Mouse (Mus musculus): Measurements from ENCODE around the gene Farsa. TPM values are rescaled to one million over a fixed set of nuclear protein-coding genes. Genes with fewer than 3 reads are reported as not detected.

Farsa gene
- polyA plus RNA-seq, 1 experiment from 2014 or later = 102 TPM

DNA sequence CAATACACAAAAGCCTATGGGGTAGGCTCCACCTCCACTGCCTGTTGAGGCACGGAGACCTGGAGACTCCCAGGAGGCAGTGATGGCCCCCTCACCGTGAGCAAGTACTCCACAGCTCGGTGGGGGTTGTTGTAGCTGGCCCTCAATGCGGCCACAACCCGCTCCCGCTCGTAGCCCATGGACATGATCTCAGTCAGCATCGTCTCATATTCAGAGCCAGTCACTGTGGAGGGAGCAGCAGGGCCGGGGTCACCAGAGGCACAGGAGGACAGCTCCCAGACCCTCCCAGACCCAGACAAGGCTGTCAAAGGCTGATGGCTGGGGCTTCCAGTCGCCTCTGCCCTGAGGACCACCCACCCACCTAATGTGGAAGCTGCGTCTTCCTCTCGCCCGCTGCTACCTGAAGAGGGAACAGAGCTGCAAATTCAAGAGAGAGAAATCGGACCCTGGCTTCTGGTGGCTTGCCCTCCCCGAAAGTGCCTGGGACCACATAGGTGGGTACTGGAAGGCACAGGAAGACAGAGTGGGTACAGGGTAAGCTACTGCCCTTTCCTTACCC is 18.8 kb upstream of the Farsa start:
- H3K27me3 ChIP-seq = no peaks in the 10 kb centered on the region
- H3K27ac ChIP-seq (replicated peaks) = peak overlapping the region; percentile 65
- 77% methylated on average over 15 of the region's 15 CpGs for WGBS
- H3K4me1 ChIP-seq (replicated peaks) = peaks cover 66% of the 10 kb centered on the region
- H3K36me3 ChIP-seq = peaks cover 70% of the 10 kb centered on the region
- no peak overlapping the region for H3K4me3 ChIP-seq
- no peak overlapping the region for H3K4me2 ChIP-seq
- peak overlapping the region; percentile 38; the same call in 1 of the 2 replicates for H3K9ac ChIP-seq
- H3K9me3 ChIP-seq = no peaks in the 10 kb centered on the region
- no peak for ATAC-seq (ENCODE audit: low read depth)

DNA sequence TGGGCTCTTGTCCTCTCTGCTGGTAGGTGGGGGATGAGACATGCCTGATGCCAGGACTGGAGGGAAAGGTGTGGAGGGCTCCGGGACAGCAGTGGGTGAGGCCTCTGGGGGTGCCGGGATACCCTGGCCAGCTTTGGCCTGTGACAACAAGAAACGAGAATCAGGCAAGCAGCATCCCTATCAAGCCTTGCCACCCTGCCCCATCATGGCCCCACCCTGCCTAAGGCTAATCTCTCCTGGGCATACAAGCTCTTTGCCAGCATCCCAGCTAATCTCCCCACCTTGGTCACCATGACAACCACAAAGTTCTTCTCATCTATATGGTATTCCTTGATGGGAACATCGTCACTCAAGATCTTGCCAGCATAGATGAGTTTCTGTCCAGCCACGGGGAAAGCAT is 18.3 kb upstream of the Farsa start:
- Histone ChIP-seq H3K4me1 (replicated peaks) (peaks cover 66% of the 10 kb centered on the region), H3K27ac (replicated peaks) (0 out of 2 replicates have a peak overlapping the region, but pooled peaks have one; percentile 65), H3K9me3 (no peaks in the 10 kb centered on the region), H3K9ac (no peak overlapping the region), H3K36me3 (peaks cover 75% of the 10 kb centered on the region), H3K4me3 (no peak overlapping the region), H3K27me3 (no peaks in the 10 kb centered on the region), H3K4me2 (no peak overlapping the region)
- ATAC-seq (ENCODE audit: low read depth) = no peak
- WGBS = 87% methylated on average over 5 of the region's 5 CpGs

DNA sequence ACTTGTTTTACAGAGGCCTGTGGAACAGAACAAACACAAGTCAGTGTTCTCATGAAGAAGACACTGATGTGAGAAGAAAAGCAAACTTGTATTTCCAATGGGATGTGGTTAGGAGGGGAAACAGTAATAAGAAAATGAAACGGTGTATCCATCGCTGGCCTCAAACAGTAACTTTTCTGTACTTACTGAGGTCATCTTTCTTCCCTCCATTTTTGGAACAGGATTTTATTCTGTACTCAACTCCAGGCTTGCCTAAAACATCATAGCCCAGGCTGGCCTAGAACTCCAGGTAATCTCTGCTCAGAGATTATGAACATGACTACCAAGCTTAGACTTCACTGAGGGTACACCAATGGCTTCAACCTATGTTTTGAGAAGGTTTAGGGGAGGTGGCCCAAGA is 17.4 kb upstream of the Farsa start:
- Histone ChIP-seq H3K27ac (replicated peaks) (peak overlapping the region; percentile 89; the same call in 1 of the 2 replicates), H3K36me3 (peaks cover 76% of the 10 kb centered on the region), H3K4me3 (peak overlapping the region; percentile 88), H3K9ac (peak overlapping the region; percentile 95), H3K4me1 (replicated peaks) (peaks cover 66% of the 10 kb centered on the region), H3K9me3 (no peaks in the 10 kb centered on the region), H3K4me2 (peak overlapping the region; percentile 60), H3K27me3 (no peaks in the 10 kb centered on the region)
- ATAC-seq (ENCODE audit: low read depth) = no peak
- 92% methylated on average over 2 of the region's 2 CpGs for WGBS

DNA sequence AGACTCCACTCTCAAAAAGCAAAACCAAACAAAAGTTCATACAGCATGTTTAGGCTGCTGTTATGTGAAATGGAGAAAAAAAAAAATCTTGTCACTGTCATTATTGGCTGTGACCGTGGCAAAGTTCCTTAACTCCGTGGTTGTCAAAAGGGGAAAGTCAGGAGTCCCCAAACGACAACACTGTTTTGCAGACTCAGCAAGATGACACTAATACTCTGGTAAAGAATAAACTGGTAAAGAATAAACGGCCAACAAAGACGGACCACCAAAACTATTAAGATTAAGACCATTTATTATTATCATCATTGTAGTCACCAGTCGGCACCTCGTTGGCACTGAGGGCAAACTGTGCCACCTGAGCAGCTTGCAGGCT is 16.9 kb upstream of the Farsa start:
- Histone ChIP-seq H3K4me3 (peak overlapping the region; percentile 88), H3K27me3 (no peaks in the 10 kb centered on the region), H3K9ac (peak overlapping the region; percentile 95), H3K4me2 (peak overlapping the region; percentile 60), H3K27ac (replicated peaks) (peak overlapping the region; percentile 89), H3K36me3 (peaks cover 76% of the 10 kb centered on the region), H3K4me1 (replicated peaks) (peaks cover 66% of the 10 kb centered on the region), H3K9me3 (no peaks in the 10 kb centered on the region)
- no peak for ATAC-seq (ENCODE audit: low read depth)
- 4% methylated on average over 7 of the region's 7 CpGs for WGBS

DNA sequence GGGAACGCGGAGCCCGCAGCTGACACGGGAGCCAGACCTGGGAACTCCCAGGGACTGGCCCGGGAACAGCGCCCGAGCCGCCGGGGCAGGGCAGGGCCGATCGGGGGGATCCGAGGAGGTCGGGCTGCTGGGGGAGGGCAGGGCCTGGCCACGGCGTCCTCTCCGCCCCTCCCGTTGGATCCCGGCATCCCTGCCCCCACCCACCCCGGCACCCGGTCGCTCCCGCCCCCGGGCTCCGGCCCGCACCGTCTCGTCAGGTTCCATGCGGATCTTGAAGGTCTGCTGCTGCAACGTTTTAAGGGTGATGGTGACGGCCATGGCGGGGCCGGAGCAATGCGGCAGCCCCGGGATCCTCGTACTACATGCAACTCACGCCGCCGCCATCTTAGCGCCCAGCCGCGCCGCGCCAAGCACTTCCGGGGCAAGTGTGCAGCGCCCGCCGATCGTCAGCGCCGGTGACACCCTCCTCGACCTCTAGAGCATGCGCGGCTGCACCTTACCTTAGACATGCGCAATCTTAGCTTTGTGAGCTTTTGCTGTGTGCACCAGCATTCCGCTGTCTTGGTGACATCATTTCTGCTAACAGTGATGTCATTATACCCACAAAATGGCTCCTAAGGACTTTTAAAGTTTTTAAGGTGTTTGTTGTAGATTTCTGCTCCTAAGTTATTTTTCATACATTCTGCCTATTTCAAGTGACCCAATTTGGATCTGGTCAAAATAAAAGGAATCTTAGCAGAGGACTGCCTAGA is 16.4 kb upstream of the Farsa start, which contains the start of gene Rad23a:
Gene Rad23a (minus strand): TSS at position 418 of the 752 bp plus-strand sequence.
- Histone ChIP-seq H3K9ac (peak within 1 kb of the TSS; percentile 95), H3K36me3 (peaks cover 77% of the 10 kb centered on the region), H3K4me2 (peak within 1 kb of the TSS; percentile 60), H3K27me3 (no peaks in the 10 kb centered on the region), H3K9me3 (no peaks in the 10 kb centered on the region), H3K4me3 (peak within 1 kb of the TSS; percentile 88), H3K4me1 (replicated peaks) (peaks cover 66% of the 10 kb centered on the region), H3K27ac (replicated peaks) (peak within 1 kb of the TSS; percentile 89)
- under 1% methylated on average over 55 of the region's 55 CpGs for WGBS
- peak; percentile 96 for ATAC-seq (ENCODE audit: low read depth)

DNA sequence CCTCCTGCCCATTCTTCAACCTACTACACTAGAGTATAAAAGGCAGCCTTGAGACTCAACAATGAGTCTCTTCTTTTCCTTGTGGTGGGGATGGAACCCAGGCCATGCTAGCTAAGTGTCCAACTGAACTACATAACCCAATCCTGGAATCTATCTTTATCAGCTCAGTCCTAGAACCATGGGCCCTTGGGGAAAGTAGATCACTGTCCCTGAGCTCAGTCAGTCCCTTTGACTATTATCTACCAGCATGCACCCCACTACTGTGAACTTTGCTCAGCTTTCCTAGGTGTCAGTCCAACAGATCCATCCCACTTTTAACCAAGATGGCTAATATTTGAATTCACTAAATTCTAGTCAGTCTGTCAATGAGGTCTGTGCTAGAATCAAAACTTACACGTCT is 15.3 kb upstream of the Farsa start:
- H3K27ac ChIP-seq (replicated peaks) = 0 out of 2 replicates have a peak overlapping the region, but pooled peaks have one; percentile 89
- H3K4me3 ChIP-seq = no peak overlapping the region
- H3K27me3 ChIP-seq = no peaks in the 10 kb centered on the region
- no peaks in the 10 kb centered on the region for H3K9me3 ChIP-seq
- no peak overlapping the region for H3K9ac ChIP-seq
- peaks cover 57% of the 10 kb centered on the region for H3K4me1 ChIP-seq (replicated peaks)
- H3K4me2 ChIP-seq = no peak overlapping the region
- H3K36me3 ChIP-seq = peaks cover 67% of the 10 kb centered on the region
- ATAC-seq (ENCODE audit: low read depth) = no peak
- WGBS = 67% methylated on average over 1 of the region's 1 CpGs

DNA sequence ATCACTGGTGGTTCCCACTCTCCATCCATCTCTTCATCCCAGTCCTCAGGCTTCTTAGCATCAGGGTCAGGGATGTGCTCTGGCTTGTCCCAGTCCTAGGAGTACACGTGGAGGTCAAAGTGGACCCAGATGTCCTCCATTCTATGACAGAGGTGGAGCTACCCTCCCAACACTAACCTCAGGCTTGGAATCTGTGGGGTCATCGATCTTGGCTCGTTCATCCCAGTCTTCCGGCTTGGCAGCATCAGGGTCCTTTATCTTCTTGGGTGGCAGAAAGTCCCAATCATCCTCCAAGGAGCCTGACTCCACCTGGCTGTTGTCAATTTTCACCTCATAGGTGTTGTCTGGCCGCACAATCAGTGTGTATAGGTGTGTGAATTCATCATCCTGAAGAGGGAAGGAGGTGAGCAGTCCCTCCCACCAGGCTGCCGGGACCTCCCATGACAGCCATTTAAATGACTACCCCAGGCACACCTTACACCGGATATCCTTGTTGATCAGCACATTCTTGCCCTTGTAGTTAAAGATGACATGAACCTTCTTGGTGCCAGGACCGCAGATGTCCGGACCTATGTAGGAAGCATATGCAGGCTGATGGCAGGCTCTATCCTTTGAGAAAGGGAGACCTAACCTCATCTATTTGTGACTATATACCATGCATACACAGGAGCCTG is 12.3 kb upstream of the Farsa start:
- no peak for ATAC-seq (ENCODE audit: low read depth)
- Histone ChIP-seq H3K27ac (replicated peaks) (0 out of 2 replicates have a peak overlapping the region, but pooled peaks have one; percentile 4), H3K27me3 (no peaks in the 10 kb centered on the region), H3K9ac (peak overlapping the region; percentile 96), H3K36me3 (peaks cover 45% of the 10 kb centered on the region), H3K4me3 (peak overlapping the region; percentile 92), H3K9me3 (no peaks in the 10 kb centered on the region), H3K4me2 (peak overlapping the region; percentile 90), H3K4me1 (replicated peaks) (peaks cover 46% of the 10 kb centered on the region)
- WGBS = 89% methylated on average over 9 of the region's 9 CpGs

DNA sequence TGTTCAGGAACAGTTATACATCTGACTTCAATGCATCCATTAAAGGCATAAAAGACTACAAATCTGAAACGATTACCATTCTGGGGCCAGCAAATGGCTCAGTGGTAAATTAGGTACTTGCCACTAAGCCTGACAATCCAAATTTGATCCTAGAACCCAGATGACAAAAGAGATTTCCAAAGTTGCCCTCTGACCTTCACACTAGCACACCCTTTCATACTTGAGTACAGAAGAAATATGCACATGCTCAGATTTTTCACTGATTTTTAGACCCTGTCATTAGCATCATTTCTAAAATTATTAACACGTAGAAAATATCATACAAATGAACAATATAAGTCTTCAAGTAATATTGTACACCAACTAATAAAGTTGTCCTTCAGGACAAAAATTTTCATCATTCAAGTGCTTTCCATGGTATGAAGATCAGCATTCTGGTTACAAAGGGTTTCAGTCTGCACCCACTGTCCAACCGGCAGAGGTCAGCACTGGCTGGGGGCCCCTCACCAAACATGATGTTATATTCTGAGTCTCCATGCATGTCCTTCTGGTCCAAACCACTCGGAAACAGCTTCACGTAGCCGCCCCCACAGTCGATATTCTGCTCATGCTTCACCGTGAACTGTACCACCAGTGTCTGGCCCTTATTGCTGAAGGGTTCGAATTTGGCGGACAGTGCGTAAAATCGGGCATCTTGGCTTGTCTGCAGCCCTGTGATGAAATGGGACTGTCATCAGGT is 11.3 kb upstream of the Farsa start:
- no peaks in the 10 kb centered on the region for H3K27me3 ChIP-seq
- 18% methylated on average over 12 of the region's 12 CpGs for WGBS
- peaks cover 45% of the 10 kb centered on the region for H3K36me3 ChIP-seq
- peak overlapping the region; percentile 90 for H3K4me2 ChIP-seq
- peak overlapping the region; percentile 96 for H3K9ac ChIP-seq
- H3K9me3 ChIP-seq = no peaks in the 10 kb centered on the region
- peak overlapping the region; percentile 92 for H3K4me3 ChIP-seq
- H3K4me1 ChIP-seq (replicated peaks) = peaks cover 42% of the 10 kb centered on the region
- no peak for ATAC-seq (ENCODE audit: low read depth)
- H3K27ac ChIP-seq (replicated peaks) = peak overlapping the region; percentile 92

DNA sequence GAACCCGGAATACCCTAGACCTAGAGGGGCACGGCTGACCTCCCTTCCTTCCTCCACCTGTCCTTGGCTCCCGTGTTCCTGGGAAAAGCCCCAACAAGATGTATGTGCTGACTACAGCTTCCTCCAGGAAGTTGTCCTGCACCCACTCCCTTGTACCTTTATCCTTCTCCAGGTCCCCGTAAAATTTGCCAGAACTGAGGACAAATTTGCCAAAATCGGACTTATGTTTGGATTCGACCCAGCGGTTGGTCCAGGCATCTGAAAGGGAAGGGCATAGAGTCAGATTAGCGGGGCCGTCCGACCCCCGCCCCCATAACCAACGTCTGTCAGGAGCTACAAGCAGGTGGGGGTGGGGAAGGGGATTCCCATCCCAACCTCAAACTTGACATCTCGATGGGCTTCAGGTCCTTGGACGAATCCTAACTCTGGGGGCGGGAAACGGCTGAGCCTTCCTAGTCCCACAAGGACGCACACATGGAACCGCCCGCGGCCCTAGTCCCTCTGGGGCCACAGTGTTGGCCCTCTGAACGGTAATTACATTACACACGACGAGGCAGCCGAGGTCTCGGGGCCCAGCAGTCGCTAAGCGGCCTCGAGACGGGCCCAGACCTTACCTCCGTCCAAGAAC is 10.6 kb upstream of the Farsa start:
- peaks cover 42% of the 10 kb centered on the region for H3K4me1 ChIP-seq (replicated peaks)
- no peaks in the 10 kb centered on the region for H3K9me3 ChIP-seq
- no peaks in the 10 kb centered on the region for H3K27me3 ChIP-seq
- peak overlapping the region; percentile 96 for H3K9ac ChIP-seq
- peak overlapping the region; percentile 92 for H3K27ac ChIP-seq (replicated peaks)
- H3K4me3 ChIP-seq = peak overlapping the region; percentile 92
- peaks cover 42% of the 10 kb centered on the region for H3K36me3 ChIP-seq
- ATAC-seq (ENCODE audit: low read depth) = peak; percentile 36
- H3K4me2 ChIP-seq = peak overlapping the region; percentile 90
- WGBS = 0% methylated on average over 30 of the region's 30 CpGs

DNA sequence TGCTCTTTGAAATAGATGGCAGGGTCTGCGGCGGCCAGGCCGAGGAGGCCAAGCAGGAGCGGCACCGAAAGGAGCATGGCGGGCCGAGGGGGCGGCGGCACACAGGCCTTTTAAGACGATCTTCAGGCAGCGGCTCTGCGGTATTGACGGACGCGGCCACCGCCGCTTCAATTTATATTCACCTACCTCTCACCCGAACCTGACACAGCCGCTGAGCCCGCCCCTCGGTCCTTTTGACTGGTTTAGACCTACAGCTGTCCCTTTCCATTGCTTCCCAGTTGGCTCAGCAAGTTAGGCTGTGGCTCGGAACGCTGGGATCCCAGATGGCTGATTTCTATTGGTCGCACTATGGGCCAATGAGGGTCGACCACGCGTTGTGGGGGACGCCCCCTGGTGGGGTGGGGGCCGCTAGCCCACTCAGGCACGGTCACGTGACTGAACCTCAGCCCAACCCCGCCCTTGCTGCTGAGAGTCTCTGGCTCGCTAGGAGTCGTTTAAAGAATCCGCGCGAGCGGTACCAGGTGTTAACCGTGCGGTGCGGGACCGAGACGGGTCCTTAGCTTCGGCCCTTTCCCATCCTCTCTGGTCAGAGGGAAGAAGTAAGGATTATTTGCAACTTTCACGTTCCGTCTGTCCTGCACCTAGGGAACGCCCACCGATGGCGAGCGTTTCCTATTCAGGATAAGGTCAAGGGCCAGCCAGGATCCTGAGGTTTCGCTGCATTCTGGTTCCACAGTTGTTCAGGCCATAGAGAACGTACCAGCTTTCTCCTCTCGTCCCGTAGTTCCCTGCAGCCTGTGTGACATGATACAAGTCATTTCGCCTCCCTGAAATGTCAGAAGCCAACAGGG is 9.8 kb upstream of the Farsa start, which contains the start of gene Calr:
Gene Calr (minus strand): TSS at position 213 of the 851 bp plus-strand sequence.
- peaks cover 35% of the 10 kb centered on the region for H3K36me3 ChIP-seq
- peak; percentile 99 for ATAC-seq (ENCODE audit: low read depth)
- H3K9me3 ChIP-seq = no peaks in the 10 kb centered on the region
- peak within 1 kb of the TSS; percentile 96 for H3K9ac ChIP-seq
- under 1% methylated on average over 55 of the region's 55 CpGs for WGBS
- peak within 1 kb of the TSS; percentile 90 for H3K4me2 ChIP-seq
- H3K27ac ChIP-seq (replicated peaks) = peak within 1 kb of the TSS; percentile 92
- H3K4me3 ChIP-seq = peak within 1 kb of the TSS; percentile 92
- peaks cover 42% of the 10 kb centered on the region for H3K4me1 ChIP-seq (replicated peaks)
- no peaks in the 10 kb centered on the region for H3K27me3 ChIP-seq
